In the genomic region with DNA sequence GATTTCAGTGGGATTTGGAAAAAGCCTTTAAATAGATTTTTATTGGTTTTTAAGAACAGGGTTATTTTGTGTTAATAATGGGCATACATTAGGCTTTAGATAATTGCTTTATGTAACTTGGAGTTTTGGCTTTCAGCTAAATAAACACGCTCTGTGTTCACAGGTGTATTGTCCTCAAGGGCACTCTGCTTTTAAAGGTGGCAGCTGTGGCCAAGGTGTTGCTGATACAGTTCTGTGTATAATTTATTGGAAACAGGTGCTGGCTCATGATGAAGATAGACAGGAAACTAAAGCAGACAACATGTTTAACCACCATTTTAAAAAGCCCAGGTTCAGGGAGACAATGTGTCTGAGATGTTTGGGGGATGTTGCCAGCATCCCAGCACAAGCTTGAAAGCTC, we compare ENCODE assay signal across 18 mouse cellular contexts.
"Had no signal": no experiment of that assay in that cellular context is flagged by ENCODE, and none has a peak within 500 bp of the region (broad histone marks: within the 10 kb centered on the region; RNA-seq: fewer than 3 reads in every experiment).

No protein-coding gene starts in this region.

- H3K4me3 ChIP-seq: midbrain, embryonic 10.5 days; midbrain, embryonic 12.5 days; myocyte; neural tube, embryonic 13.5 days; neural tube, embryonic 15.5 days had no signal

- H3K9me3 ChIP-seq: midbrain, embryonic 10.5 days; midbrain, embryonic 12.5 days; neural tube, embryonic 13.5 days; neural tube, embryonic 15.5 days had no signal

- H3K4me2 ChIP-seq: midbrain, embryonic 12.5 days; neural tube, embryonic 13.5 days; neural tube, embryonic 15.5 days had no signal

- ATAC-seq: midbrain, embryonic 16.5 days had no signal

- H3K27ac ChIP-seq: midbrain, embryonic 10.5 days; midbrain, embryonic 12.5 days; neural tube, embryonic 13.5 days; neural tube, embryonic 15.5 days had no signal

- H3K36me3 ChIP-seq: midbrain, embryonic 10.5 days; midbrain, embryonic 12.5 days; neural tube, embryonic 13.5 days; neural tube, embryonic 15.5 days had no signal

- H3K9ac ChIP-seq: midbrain, embryonic 12.5 days; neural tube, embryonic 13.5 days; neural tube, embryonic 15.5 days had no signal

- H3K4me1 ChIP-seq: midbrain, embryonic 12.5 days had no signal

- DNase-seq: lung, adult 2 months; lung, postnatal 10 days; lung, postnatal 4 days; midbrain, embryonic 14.5 days; retina, postnatal 1 day; right cerebral cortex, adult 18-20 months; right cerebral cortex, postnatal 25 days; right cerebral cortex, postnatal 4 days; spleen, adult 18-20 months; thymus, adult 18-20 months; thymus, postnatal 14 days; thymus, postnatal 36 days had no signal

- H3K27me3 ChIP-seq: midbrain, embryonic 12.5 days; neural tube, embryonic 13.5 days; neural tube, embryonic 15.5 days had no signal
